Mouse (Mus musculus): ENCODE measurements around the gene Ppp2r5c. TPM values are rescaled to one million over a fixed set of nuclear protein-coding genes. Genes with fewer than 3 reads are reported as not detected.

Ppp2r5c gene
- polyA plus RNA-seq, 1 experiment from 2014 or later = 193 TPM

- Histone ChIP-seq H3K9me3 (replicated peaks; ENCODE audit: control insufficient read depth, low read length) (no peaks in the 10 kb centered on the region), H3K4me2 (ENCODE audit: low read depth, low read length) (no peak overlapping the region), H3K4me3 (ENCODE audit: low read depth, low read length) (no peak overlapping the region), H3K36me3 (replicated peaks; ENCODE audit: control insufficient read depth, insufficient read depth, low read depth, low read length) (no peaks in the 10 kb centered on the region), H3K4me1 (ENCODE audit: control insufficient read depth, insufficient read depth, low read length) (no peaks in the 10 kb centered on the region), H3K27ac (replicated peaks; ENCODE audit: low read depth, low read length) (no peak overlapping the region), H3K9ac (replicated peaks; ENCODE audit: low read length) (no peak overlapping the region), H3K27me3 (ENCODE audit: control insufficient read depth, insufficient read depth, low read length) (no peaks in the 10 kb centered on the region)
- ATAC-seq (replicated peaks; ENCODE audit: insufficient number of reproducible peaks, low FRiP score, low TSS enrichment, low read depth) (no peak), DNase-seq (ENCODE audit: low spot score) (no peak)
- WGBS = 74% methylated on average over 2 of the region's 2 CpGs
These were observed 47.9 kb downstream of the Ppp2r5c start for GRCm38 (mm10) chr12:110494846-110495245.

GRCm38 (mm10) chr12:110495260-110495659 is 48.3 kb downstream of the Ppp2r5c start:
- no peak overlapping the region for H3K4me3 ChIP-seq (ENCODE audit: low read depth, low read length)
- ATAC-seq (replicated peaks; ENCODE audit: insufficient number of reproducible peaks, low FRiP score, low TSS enrichment, low read depth) (no peak), DNase-seq (ENCODE audit: low spot score) (no peak)
- H3K9me3 ChIP-seq (replicated peaks; ENCODE audit: control insufficient read depth, low read length) = no peaks in the 10 kb centered on the region
- H3K4me1 ChIP-seq (ENCODE audit: control insufficient read depth, insufficient read depth, low read length) = no peaks in the 10 kb centered on the region
- WGBS = 97% methylated on average over 8 of the region's 8 CpGs
- H3K36me3 ChIP-seq (replicated peaks; ENCODE audit: control insufficient read depth, insufficient read depth, low read depth, low read length) = no peaks in the 10 kb centered on the region
- no peaks in the 10 kb centered on the region for H3K27me3 ChIP-seq (ENCODE audit: control insufficient read depth, insufficient read depth, low read length)
- H3K27ac ChIP-seq (replicated peaks; ENCODE audit: low read depth, low read length) = no peak overlapping the region
- no peak overlapping the region for H3K9ac ChIP-seq (replicated peaks; ENCODE audit: low read length)
- H3K4me2 ChIP-seq (ENCODE audit: low read depth, low read length) = no peak overlapping the region

- H3K9me3 ChIP-seq (replicated peaks; ENCODE audit: control insufficient read depth, low read length) = no peaks in the 10 kb centered on the region
- no peaks in the 10 kb centered on the region for H3K27me3 ChIP-seq (ENCODE audit: control insufficient read depth, insufficient read depth, low read length)
- 85% methylated on average over 5 of the region's 5 CpGs for WGBS
- H3K9ac ChIP-seq (replicated peaks; ENCODE audit: low read length) = no peak overlapping the region
- DNase-seq (ENCODE audit: low spot score) = no peak
- ATAC-seq (replicated peaks; ENCODE audit: insufficient number of reproducible peaks, low FRiP score, low TSS enrichment, low read depth) = no peak
- no peaks in the 10 kb centered on the region for H3K36me3 ChIP-seq (replicated peaks; ENCODE audit: control insufficient read depth, insufficient read depth, low read depth, low read length)
- no peak overlapping the region for H3K4me3 ChIP-seq (ENCODE audit: low read depth, low read length)
- no peaks in the 10 kb centered on the region for H3K4me1 ChIP-seq (ENCODE audit: control insufficient read depth, insufficient read depth, low read length)
- H3K27ac ChIP-seq (replicated peaks; ENCODE audit: low read depth, low read length) = no peak overlapping the region
- no peak overlapping the region for H3K4me2 ChIP-seq (ENCODE audit: low read depth, low read length)
These were observed 49.1 kb downstream of the Ppp2r5c start for GRCm38 (mm10) chr12:110496016-110496415.

GRCm38 (mm10) chr12:110497013-110497412 is 50.1 kb downstream of the Ppp2r5c start:
- H3K36me3 ChIP-seq (replicated peaks; ENCODE audit: control insufficient read depth, insufficient read depth, low read depth, low read length) = no peaks in the 10 kb centered on the region
- H3K4me2 ChIP-seq (ENCODE audit: low read depth, low read length) = no peak overlapping the region
- H3K4me1 ChIP-seq (ENCODE audit: control insufficient read depth, insufficient read depth, low read length) = no peaks in the 10 kb centered on the region
- 83% methylated on average over 3 of the region's 3 CpGs for WGBS
- H3K9me3 ChIP-seq (replicated peaks; ENCODE audit: control insufficient read depth, low read length) = no peaks in the 10 kb centered on the region
- no peak overlapping the region for H3K27ac ChIP-seq (replicated peaks; ENCODE audit: low read depth, low read length)
- H3K9ac ChIP-seq (replicated peaks; ENCODE audit: low read length) = no peak overlapping the region
- ATAC-seq (replicated peaks; ENCODE audit: insufficient number of reproducible peaks, low FRiP score, low TSS enrichment, low read depth) (no peak), DNase-seq (ENCODE audit: low spot score) (no peak)
- no peak overlapping the region for H3K4me3 ChIP-seq (ENCODE audit: low read depth, low read length)
- no peaks in the 10 kb centered on the region for H3K27me3 ChIP-seq (ENCODE audit: control insufficient read depth, insufficient read depth, low read length)

GRCm38 (mm10) chr12:110497485-110497884 is 50.6 kb downstream of the Ppp2r5c start:
- H3K4me1 ChIP-seq (ENCODE audit: control insufficient read depth, insufficient read depth, low read length) = no peaks in the 10 kb centered on the region
- H3K4me3 ChIP-seq (ENCODE audit: low read depth, low read length) = no peak overlapping the region

GRCm38 (mm10) chr12:110498283-110499224 is 51.6 kb downstream of the Ppp2r5c start:
- H3K4me3 ChIP-seq (ENCODE audit: low read depth, low read length) = no peak overlapping the region
- no peak overlapping the region for H3K27ac ChIP-seq (replicated peaks; ENCODE audit: low read depth, low read length)
- no peaks in the 10 kb centered on the region for H3K4me1 ChIP-seq (ENCODE audit: control insufficient read depth, insufficient read depth, low read length)
- no peaks in the 10 kb centered on the region for H3K9me3 ChIP-seq (replicated peaks; ENCODE audit: control insufficient read depth, low read length)
- no peak for DNase-seq (ENCODE audit: low spot score)
- H3K4me2 ChIP-seq (ENCODE audit: low read depth, low read length) = no peak overlapping the region
- H3K9ac ChIP-seq (replicated peaks; ENCODE audit: low read length) = no peak overlapping the region
- H3K27me3 ChIP-seq (ENCODE audit: control insufficient read depth, insufficient read depth, low read length) = no peaks in the 10 kb centered on the region
- 85% methylated on average over 22 of the region's 22 CpGs for WGBS
- no peaks in the 10 kb centered on the region for H3K36me3 ChIP-seq (replicated peaks; ENCODE audit: control insufficient read depth, insufficient read depth, low read depth, low read length)
- ATAC-seq (replicated peaks; ENCODE audit: insufficient number of reproducible peaks, low FRiP score, low TSS enrichment, low read depth) = no peak

More at GRCm38 (mm10) chr12:110497485-110497884, 50.6 kb downstream of the Ppp2r5c start:
- Histone ChIP-seq H3K9ac (replicated peaks; ENCODE audit: low read length) (no peak overlapping the region), H3K27me3 (ENCODE audit: control insufficient read depth, insufficient read depth, low read length) (no peaks in the 10 kb centered on the region), H3K4me2 (ENCODE audit: low read depth, low read length) (no peak overlapping the region), H3K9me3 (replicated peaks; ENCODE audit: control insufficient read depth, low read length) (no peaks in the 10 kb centered on the region), H3K36me3 (replicated peaks; ENCODE audit: control insufficient read depth, insufficient read depth, low read depth, low read length) (no peaks in the 10 kb centered on the region), H3K27ac (replicated peaks; ENCODE audit: low read depth, low read length) (no peak overlapping the region)
- 85% methylated on average over 8 of the region's 8 CpGs for WGBS
- DNase-seq (ENCODE audit: low spot score) (no peak), ATAC-seq (replicated peaks; ENCODE audit: insufficient number of reproducible peaks, low FRiP score, low TSS enrichment, low read depth) (no peak)

- Histone ChIP-seq H3K9ac (replicated peaks; ENCODE audit: low read length) (no peak overlapping the region), H3K4me3 (ENCODE audit: low read depth, low read length) (no peak overlapping the region), H3K4me1 (ENCODE audit: control insufficient read depth, insufficient read depth, low read length) (no peaks in the 10 kb centered on the region), H3K36me3 (replicated peaks; ENCODE audit: control insufficient read depth, insufficient read depth, low read depth, low read length) (no peaks in the 10 kb centered on the region), H3K4me2 (ENCODE audit: low read depth, low read length) (no peak overlapping the region), H3K9me3 (replicated peaks; ENCODE audit: control insufficient read depth, low read length) (no peaks in the 10 kb centered on the region), H3K27ac (replicated peaks; ENCODE audit: low read depth, low read length) (no peak overlapping the region), H3K27me3 (ENCODE audit: control insufficient read depth, insufficient read depth, low read length) (no peaks in the 10 kb centered on the region)
- DNase-seq (ENCODE audit: low spot score) = no peak
- WGBS = 78% methylated on average over 14 of the region's 14 CpGs
- ATAC-seq (replicated peaks; ENCODE audit: insufficient number of reproducible peaks, low FRiP score, low TSS enrichment, low read depth) = no peak
These were observed 52.5 kb downstream of the Ppp2r5c start for GRCm38 (mm10) chr12:110499225-110499992.

GRCm38 (mm10) chr12:110500095-110500494 is 53.2 kb downstream of the Ppp2r5c start:
- H3K36me3 ChIP-seq (replicated peaks; ENCODE audit: control insufficient read depth, insufficient read depth, low read depth, low read length) = no peaks in the 10 kb centered on the region
- no peaks in the 10 kb centered on the region for H3K4me1 ChIP-seq (ENCODE audit: control insufficient read depth, insufficient read depth, low read length)

More at GRCm38 (mm10) chr12:110500095-110500494, 53.2 kb downstream of the Ppp2r5c start:
- Histone ChIP-seq H3K4me3 (ENCODE audit: low read depth, low read length) (no peak overlapping the region), H3K4me2 (ENCODE audit: low read depth, low read length) (no peak overlapping the region), H3K27me3 (ENCODE audit: control insufficient read depth, insufficient read depth, low read length) (no peaks in the 10 kb centered on the region), H3K9ac (replicated peaks; ENCODE audit: low read length) (no peak overlapping the region), H3K9me3 (replicated peaks; ENCODE audit: control insufficient read depth, low read length) (no peaks in the 10 kb centered on the region), H3K27ac (replicated peaks; ENCODE audit: low read depth, low read length) (no peak overlapping the region)
- ATAC-seq (replicated peaks; ENCODE audit: insufficient number of reproducible peaks, low FRiP score, low TSS enrichment, low read depth) = no peak
- WGBS = 94% methylated on average over 8 of the region's 8 CpGs
- DNase-seq (ENCODE audit: low spot score) = no peak
